Mouse (Mus musculus) liver (tissue): ENCODE results near the gene Ndufa13.
"Not testable (repeated sequence)": the region's sequence is repeated elsewhere in the genome, so short reads cannot be mapped to it uniquely, and the experiment has no call there.

ENCODE experiments used
- DNase-seq: peaks from one replicate; pipeline ENCODE4 v3.0.0-alpha.2; 2020; ENCODE audit warnings: mixed read lengths

The Ndufa13 gene

DNA sequence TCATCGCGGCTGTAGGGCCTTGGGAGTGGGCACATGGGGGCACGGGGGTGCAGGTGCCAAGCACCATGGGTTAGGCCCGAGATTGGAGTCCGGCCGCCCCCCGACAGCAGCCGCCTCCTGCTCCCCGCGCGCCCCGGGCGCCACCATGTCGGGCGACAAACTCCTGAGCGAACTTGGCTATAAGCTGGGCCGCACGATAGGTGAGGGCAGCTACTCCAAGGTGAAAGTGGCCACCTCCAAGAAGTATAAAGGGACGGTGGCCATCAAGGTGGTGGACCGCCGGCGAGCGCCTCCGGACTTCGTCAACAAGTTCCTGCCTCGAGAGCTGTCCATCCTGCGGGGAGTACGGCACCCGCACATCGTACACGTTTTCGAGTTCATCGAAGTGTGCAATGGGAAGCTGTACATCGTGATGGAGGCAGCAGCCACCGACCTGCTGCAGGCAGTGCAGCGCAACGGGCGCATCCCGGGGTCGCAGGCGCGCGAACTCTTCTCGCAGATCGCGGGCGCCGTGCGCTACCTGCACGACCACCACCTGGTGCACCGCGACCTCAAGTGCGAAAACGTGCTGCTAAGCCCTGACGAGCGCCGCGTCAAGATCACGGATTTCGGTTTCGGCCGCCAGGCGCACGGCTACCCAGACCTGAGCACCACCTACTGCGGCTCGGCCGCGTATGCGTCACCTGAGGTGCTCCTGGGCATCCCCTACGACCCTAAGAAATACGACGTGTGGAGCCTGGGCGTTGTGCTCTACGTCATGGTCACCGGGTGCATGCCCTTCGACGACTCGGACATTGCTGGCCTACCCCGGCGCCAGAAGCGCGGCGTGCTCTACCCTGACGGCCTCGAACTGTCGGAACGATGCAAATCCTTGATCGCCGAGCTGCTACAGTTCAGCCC is at the start of gene Ndufa13, which contains the start of the genes Tssk6 and Yjefn3:
Ndufa13 (minus strand) TSS at position 396 of the 900 bp plus-strand sequence.
Tssk6 (plus strand) TSS at position 22 of the 900 bp plus-strand sequence.
Yjefn3 (minus strand) TSS at position 550 of the 900 bp plus-strand sequence.
- DNase-seq, result peak; percentile 55

GRCm38 (mm10) chr8:69950300-69950699 is 47.9 kb upstream of the Ndufa13 start:
- no peak for DNase-seq

DNA sequence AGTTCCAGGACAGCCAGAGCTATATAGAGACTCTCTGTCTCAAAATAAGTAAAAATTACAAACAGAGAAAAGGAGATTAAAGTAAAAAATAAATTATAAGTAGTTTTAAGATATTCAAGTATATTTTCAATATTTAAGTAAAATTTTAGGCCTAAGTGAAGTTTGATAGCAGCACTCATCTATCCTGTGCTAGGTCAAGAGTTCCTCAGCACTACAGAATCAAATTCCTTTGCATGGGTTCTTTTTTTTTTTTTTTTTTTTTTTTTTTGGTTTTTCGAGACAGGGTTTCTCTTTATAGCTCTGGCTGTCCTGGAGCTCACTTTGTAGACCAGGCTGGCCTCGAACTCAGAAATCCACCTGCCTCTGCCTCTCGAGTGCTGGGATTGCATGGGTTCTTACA is 40.1 kb upstream of the Ndufa13 start:
- not testable (repeated sequence) for DNase-seq

DNA sequence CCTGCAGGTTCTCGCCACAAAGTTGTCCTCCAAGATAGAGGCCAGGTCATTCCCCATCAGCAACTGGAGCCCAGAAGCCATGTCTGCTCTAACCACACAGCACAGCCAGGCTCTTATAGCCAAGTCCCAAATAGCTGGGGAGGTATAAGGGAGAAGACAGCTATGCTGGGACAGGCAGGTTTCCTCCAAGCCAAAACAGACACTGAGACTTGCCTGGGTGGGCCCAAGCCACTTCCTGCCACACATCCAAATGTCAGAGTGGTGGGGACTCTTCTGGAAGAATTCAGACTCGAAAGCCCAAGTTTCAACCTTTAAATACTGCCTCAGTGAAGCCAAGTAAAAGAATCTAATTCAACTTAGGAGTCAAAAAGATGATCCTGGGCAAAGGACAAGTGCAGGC is 38.0 kb upstream of the Ndufa13 start:
- no peak for DNase-seq

- no peak for DNase-seq
Measured at GRCm38 (mm10) chr8:69939633-69940032, 37.3 kb upstream of the Ndufa13 start.

DNA sequence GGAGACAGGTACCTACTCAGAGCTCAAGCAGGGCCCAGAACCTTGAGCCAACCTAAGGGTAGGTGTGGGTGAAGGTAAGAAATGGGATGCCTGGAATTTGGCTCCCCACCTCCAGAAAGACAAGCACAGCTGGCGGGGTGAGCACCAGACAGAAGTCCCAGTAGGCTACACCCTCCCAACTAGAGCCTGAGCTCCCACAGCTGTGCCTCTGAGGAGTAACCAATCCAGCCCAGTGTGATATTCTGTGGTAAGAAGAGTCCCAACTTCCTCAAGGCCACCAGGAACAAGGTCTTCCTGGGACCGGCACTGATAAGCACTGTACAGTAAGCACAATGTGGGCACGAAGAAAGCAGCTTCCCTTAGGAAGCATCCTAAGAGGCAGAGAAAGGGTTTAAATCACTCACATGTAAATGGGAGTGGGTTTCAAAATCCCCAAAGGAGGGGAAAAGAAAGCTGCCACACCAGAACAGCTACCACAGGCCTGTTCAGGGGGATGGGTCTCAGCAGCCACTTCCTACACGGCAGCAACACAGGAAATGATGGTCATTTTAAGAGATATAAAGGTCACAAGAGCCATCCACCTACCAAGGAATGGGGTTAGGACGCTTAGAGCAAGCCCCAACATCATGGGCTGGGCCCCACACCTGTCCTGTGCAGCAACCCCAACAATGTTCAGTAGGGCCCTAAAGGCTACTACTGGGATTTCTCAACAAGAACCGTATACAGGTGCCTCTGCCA is 36.1 kb upstream of the Ndufa13 start:
- no peak for DNase-seq

- DNase-seq, result no peak
Measured at GRCm38 (mm10) chr8:69937466-69937865, 35.1 kb upstream of the Ndufa13 start.

GRCm38 (mm10) chr8:69936050-69936794 is 33.9 kb upstream of the Ndufa13 start:
- DNase-seq, result no peak

DNA sequence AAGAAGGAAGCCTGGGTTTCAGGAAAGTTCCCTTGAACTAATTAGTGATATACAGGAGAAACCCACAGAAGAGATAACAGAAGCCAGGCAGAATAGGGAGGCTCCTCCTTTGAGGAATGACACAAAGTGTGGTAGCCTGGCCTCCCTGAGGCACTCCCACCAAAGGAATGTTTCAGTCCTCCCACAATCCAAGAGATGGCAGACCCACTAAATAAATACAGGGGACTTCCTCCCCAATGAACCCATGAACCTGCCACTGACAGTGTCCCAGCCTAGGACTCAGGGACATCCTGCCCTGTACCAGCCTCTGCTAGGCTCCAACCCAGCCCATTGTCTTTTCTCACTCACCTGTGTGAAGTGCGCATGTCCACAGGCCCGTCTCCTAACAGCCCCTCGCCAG is 33.1 kb upstream of the Ndufa13 start:
- no peak for DNase-seq

- DNase-seq, result no peak
Measured at GRCm38 (mm10) chr8:69934582-69934981, 32.2 kb upstream of the Ndufa13 start.

DNA sequence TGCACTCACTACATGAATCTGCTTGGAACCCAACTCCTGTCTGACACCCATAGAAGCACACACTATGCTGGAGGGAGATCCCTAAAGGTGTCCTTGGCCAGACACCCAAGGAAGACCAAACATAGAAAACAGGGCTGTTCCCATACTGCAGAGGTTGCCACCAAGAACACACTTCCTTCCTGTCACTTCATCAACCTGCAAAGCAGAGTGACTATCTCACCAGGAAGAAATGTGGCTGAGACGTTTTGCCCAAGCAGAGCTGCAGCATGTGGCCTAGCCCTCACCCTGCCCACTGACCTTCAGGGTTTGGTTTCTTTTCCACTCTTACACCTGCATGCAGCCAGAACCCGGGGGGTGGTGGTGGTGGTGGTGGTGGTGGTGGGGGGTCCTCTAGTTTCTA is 31.5 kb upstream of the Ndufa13 start:
- DNase-seq, result no peak

GRCm38 (mm10) chr8:69926901-69927300 is 24.5 kb upstream of the Ndufa13 start:
- no peak for DNase-seq

DNA sequence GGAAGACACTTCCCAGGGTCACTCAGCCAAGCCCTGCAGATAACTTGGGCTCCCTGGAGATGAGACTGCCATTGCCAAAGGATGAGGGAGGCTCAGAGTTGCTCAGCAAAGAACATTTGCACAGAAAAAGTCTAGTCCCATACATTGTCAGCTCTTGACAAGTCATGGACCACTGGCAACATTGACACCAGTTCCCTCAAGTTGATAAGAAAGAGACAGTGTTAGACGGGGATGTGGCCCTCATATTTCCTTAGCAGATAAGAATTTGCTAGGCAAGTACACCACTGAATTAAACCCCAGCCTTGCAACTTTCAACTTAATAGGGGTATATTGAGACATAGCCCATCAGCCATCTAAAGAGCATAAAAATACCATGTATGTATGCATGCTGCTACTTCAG is 21.6 kb upstream of the Ndufa13 start:
- DNase-seq, result no peak

DNA sequence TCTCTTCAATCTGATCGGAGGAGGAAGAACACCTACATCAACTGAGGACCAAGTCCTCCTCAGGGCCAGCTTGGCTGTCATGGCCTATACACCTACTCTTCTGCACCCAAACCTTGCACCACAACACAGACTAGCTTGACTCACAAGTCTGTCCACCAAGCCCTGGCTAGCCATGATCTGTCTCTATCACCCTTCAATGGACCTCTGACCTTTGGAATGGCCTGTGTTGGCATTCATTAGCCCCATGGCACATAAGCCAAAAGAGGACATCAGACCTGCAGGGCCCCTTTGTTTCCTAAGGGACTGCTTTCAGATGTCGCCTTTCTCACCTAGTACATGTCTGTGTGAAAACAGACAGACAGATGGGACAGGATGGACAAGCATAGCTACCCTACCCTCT is 18.8 kb upstream of the Ndufa13 start:
- no peak for DNase-seq

- peak; percentile 77 for DNase-seq
Measured at GRCm38 (mm10) chr8:69919876-69920662, 17.7 kb upstream of the Ndufa13 start.

DNA sequence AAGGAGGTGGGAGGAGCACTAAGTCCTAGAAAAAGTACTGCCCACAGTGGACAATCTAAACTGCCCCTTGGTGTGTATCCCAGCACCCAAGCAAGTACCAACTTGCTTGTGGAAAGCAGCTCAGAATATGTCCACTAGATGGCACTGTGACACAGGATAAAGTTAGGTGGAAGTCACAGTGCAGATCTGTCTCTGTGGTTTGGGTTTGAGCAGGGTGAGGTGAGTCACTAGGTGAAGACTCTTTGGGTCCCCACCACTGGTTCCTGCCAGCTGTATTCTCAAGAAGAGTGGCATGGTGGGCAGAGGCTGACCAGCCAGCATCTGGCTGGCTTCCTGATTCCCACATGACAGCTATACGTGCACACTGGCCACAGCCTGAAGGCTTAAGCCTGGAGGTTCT is 16.7 kb upstream of the Ndufa13 start:
- DNase-seq, result peak; percentile 75

DNA sequence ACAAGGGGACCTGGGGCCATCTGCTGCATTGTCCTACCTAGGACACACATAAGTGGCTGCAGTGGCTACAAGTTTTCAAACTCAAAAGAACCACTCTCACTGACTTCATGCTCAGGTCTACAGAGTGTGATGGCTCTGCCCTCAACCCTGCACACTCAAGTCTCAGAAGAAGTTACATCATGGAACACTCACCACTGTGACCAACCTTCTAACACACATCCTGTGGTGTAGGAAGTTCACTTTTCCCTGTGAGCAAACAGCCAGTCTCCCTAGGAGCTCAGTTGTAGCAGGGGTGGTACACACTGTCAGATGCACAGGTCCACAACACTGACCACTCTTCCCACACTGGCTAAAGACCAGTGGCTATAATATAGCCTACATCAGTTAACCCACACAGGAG is 16.1 kb upstream of the Ndufa13 start:
- no peak for DNase-seq

GRCm38 (mm10) chr8:69915748-69916147 is 13.4 kb upstream of the Ndufa13 start:
- DNase-seq, result no peak

GRCm38 (mm10) chr8:69914526-69914925 is 12.2 kb upstream of the Ndufa13 start:
- DNase-seq, result no peak

GRCm38 (mm10) chr8:69912478-69913074 is 10.2 kb upstream of the Ndufa13 start:
- DNase-seq, result no peak

DNA sequence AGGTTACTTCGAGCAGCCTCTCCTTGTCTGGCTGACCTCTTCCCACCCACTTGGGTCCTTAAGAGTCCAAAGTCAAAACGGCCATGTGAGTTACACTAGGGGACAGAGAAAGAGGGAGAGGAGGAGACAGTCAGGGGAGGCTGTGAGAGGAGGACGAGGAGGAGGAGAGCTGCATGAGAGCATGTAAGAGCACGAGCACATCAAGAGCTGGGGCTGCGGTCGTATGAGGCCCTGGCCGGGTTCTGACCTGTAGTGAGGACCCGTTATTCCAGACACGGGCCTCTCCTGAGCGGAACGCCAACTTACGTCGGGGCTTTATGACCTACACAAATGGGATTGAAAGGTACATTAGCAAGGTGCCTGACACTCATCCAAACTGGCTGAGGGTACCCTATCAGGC is 9.6 kb upstream of the Ndufa13 start:
- no peak for DNase-seq

GRCm38 (mm10) chr8:69907106-69907505 is 4.7 kb upstream of the Ndufa13 start:
- DNase-seq, result no peak
